Mouse (Mus musculus): ENCODE measurements around the gene Ldlrad3. TPM values are rescaled to one million over a fixed set of nuclear protein-coding genes. Genes with fewer than 3 reads are reported as not detected.

The Ldlrad3 gene
- total and polyA plus RNA-seq, 3 experiments = 3.5 to 6.1 TPM; not detected in 1

DNA sequence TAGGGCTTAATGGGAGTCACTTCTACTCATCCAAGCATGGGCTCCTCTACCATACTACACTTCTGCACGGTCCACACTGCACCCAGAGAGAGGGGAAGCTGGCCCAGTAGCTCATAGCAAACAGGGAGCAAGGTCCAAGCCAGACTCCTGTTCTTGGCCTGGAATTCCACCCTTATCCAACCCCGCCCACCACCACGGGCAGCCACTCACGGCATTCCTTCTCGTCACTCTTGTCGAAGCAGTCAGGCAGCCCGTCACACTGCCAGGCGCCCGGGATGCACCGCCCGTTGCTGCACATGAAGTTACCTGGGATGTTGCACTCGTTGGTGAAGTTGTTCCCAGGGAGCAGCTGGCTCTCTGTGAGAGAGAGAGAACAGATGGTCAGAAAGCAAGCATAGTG is 72.9 kb downstream of the Ldlrad3 start:
- Histone ChIP-seq H3K79me2 (ENCODE audit: control insufficient read depth, insufficient read depth, low read length, poor library complexity) (no peaks in the 10 kb centered on the region), H3K4me1 (ENCODE audit: control insufficient read depth in 1 of 2, insufficient read depth in 2 of 2, low read length in 2 of 2) (no peaks in the 10 kb centered on the region), H3K9ac (ENCODE audit: control insufficient read depth, low read depth, low read length, poor library complexity, severe bottlenecking) (no peak overlapping the region), H3K4me3 (ENCODE audit: control insufficient read depth in 1 of 2, insufficient read depth in 1 of 2, low read depth in 2 of 2, low read length in 2 of 2) (no peak overlapping the region), H3K9me3 (replicated peaks; ENCODE audit: insufficient read depth, low read length) (no peaks in the 10 kb centered on the region), H3K27ac (ENCODE audit: control insufficient read depth, low read depth, low read length) (no peak overlapping the region), H3K36me3 (ENCODE audit: control insufficient read depth in 1 of 2, insufficient read depth in 2 of 2, low read length in 2 of 2) (no peaks in the 10 kb centered on the region), H3K27me3 (ENCODE audit: control insufficient read depth in 1 of 2, insufficient read depth in 2 of 2, low read length in 2 of 2) (no peaks in the 10 kb centered on the region)
- no peak for DNase-seq (ENCODE audit: low read depth, low spot score)
- TF ChIP-seq MAZ (IDR thresholded peaks at IDR 0.05; ENCODE audit: low read depth, low read length) = no peak
- no peak for TF ChIP-seq TAL1 (IDR thresholded peaks at IDR 0.05; ENCODE audit: low read length)
- TF ChIP-seq CTCF (IDR thresholded peaks at IDR 0.05 in 2 of 3, conservative IDR thresholded peaks at IDR 0.05 in 1 of 3; ENCODE audit: control insufficient read depth in 1 of 3, insufficient read depth in 1 of 3, low read depth in 2 of 3, low read length in 3 of 3, poor library complexity in 1 of 3, severe bottlenecking in 1 of 3) = no peak
- no peak for TF ChIP-seq ELF1 (IDR thresholded peaks at IDR 0.05; ENCODE audit: low read depth, low read length)
- no peak for TF ChIP-seq RCOR1 (IDR thresholded peaks at IDR 0.05; ENCODE audit: low read depth, low read length)
- TF ChIP-seq TCF12 (IDR thresholded peaks at IDR 0.05; ENCODE audit: low read depth, low read length) = no peak
- TF ChIP-seq MAFK (IDR thresholded peaks at IDR 0.05; ENCODE audit: borderline replicate concordance, low read depth, low read length) = no peak
- no peak for TF ChIP-seq CHD1 (IDR thresholded peaks at IDR 0.05; ENCODE audit: low read depth, low read length)
- no peak for TF ChIP-seq MYB (IDR thresholded peaks at IDR 0.05; ENCODE audit: low read depth, low read length)
- TF ChIP-seq GATA1 (IDR thresholded peaks at IDR 0.05; ENCODE audit: low read depth, low read length) = no peak
- TF ChIP-seq USF2 (IDR thresholded peaks at IDR 0.05; ENCODE audit: borderline replicate concordance in 1 of 2, insufficient read depth in 1 of 2, low read depth in 1 of 2, low read length in 2 of 2) = no peak

DNA sequence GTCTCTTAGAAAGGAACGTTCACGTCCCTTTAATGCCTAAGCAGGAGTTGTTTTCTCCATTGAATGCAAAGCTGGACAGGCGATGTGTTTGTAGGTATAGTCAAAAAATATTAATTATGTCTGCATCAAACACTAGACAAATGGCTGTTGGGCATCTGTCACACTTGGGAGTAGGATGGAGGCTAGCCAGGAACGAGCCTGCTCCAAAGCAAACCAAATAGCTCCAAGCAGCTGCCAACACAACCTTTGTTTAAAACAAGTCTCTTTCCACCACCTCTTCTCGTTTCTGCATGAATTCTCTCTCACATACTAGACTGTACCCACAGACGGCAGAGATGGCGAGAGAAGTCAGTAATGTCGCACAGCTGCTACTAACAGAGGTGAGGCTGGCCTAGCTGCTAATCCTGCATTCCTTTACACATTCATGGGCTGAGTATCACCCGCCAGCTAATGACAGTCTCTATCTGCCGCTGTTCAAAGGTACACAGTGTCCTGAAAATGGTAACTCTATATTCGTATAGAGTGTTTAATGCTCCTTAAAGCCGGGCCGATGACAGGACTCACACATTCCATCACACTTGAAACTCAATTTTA is 74.2 kb downstream of the Ldlrad3 start:
- no peak for TF ChIP-seq MAFK (IDR thresholded peaks at IDR 0.05; ENCODE audit: borderline replicate concordance, low read depth, low read length)
- TF ChIP-seq NELFE (IDR thresholded peaks at IDR 0.05; ENCODE audit: low read depth, low read length) = no peak
- TF ChIP-seq KAT2A (conservative IDR thresholded peaks at IDR 0.05; ENCODE audit: low read depth, low read length) = no peak
- TF ChIP-seq ZNF384 (IDR thresholded peaks at IDR 0.05; ENCODE audit: low read depth, low read length) = no peak
- no peak for TF ChIP-seq SMC3 (IDR thresholded peaks at IDR 0.05; ENCODE audit: low read depth, low read length)
- no peak for TF ChIP-seq RAD21 (IDR thresholded peaks at IDR 0.05; ENCODE audit: low read depth, low read length)
- no peak for TF ChIP-seq TAL1 (IDR thresholded peaks at IDR 0.05; ENCODE audit: low read length)
- TF ChIP-seq MXI1 (IDR thresholded peaks at IDR 0.05; ENCODE audit: low read depth, low read length) = no peak
- no peak for TF ChIP-seq ZKSCAN1 (IDR thresholded peaks at IDR 0.05; ENCODE audit: low read depth, low read length)
- no peak for TF ChIP-seq MYC (IDR thresholded peaks at IDR 0.05; ENCODE audit: low read depth, low read length)
- no peak for TF ChIP-seq MAZ (IDR thresholded peaks at IDR 0.05; ENCODE audit: low read depth, low read length)
- no peak for TF ChIP-seq HCFC1 (IDR thresholded peaks at IDR 0.05; ENCODE audit: low read depth, low read length)
- TF ChIP-seq MYB (IDR thresholded peaks at IDR 0.05; ENCODE audit: low read depth, low read length) = no peak
- TF ChIP-seq NRF1 (IDR thresholded peaks at IDR 0.05; ENCODE audit: insufficient read depth, low read depth, low read length, poor library complexity, severe bottlenecking) = no peak
- no peak for TF ChIP-seq ETS1 (IDR thresholded peaks at IDR 0.05; ENCODE audit: low read depth, low read length)
- no peak for TF ChIP-seq CHD1 (IDR thresholded peaks at IDR 0.05; ENCODE audit: low read depth, low read length)
- no peaks in the 10 kb centered on the region for H3K27me3 ChIP-seq (ENCODE audit: control insufficient read depth in 1 of 2, insufficient read depth in 2 of 2, low read length in 2 of 2)
- no peak overlapping the region for H3K9ac ChIP-seq (ENCODE audit: control insufficient read depth, low read depth, low read length, poor library complexity, severe bottlenecking)
- H3K27ac ChIP-seq (ENCODE audit: control insufficient read depth, low read depth, low read length) = no peak overlapping the region
- no peaks in the 10 kb centered on the region for H3K36me3 ChIP-seq (ENCODE audit: control insufficient read depth in 1 of 2, insufficient read depth in 2 of 2, low read length in 2 of 2)
- H3K79me2 ChIP-seq (ENCODE audit: control insufficient read depth, insufficient read depth, low read length, poor library complexity) = no peaks in the 10 kb centered on the region
- H3K9me3 ChIP-seq (replicated peaks; ENCODE audit: insufficient read depth, low read length) = no peaks in the 10 kb centered on the region
- no peak for DNase-seq (ENCODE audit: low read depth, low spot score)
- H3K4me1 ChIP-seq (ENCODE audit: control insufficient read depth in 1 of 2, insufficient read depth in 2 of 2, low read length in 2 of 2) = no peaks in the 10 kb centered on the region
- H3K4me3 ChIP-seq (ENCODE audit: control insufficient read depth in 1 of 2, insufficient read depth in 1 of 2, low read depth in 2 of 2, low read length in 2 of 2) = no peak overlapping the region
